Mouse (Mus musculus) spleen, postnatal 0 days (tissue): ENCODE measurements around the gene Psmb4. TPM values are rescaled to one million over a fixed set of nuclear protein-coding genes. Genes with fewer than 3 reads are reported as not detected.

Experiments used
- polyA plus RNA-seq: library from polyadenylated mRNA; unstranded; fragments of >200 nt; fragmentation: Nextera tagmentation; extraction: Ambion mirVana; gene quantifications from 2 replicates; pipeline ENCODE4 v1.2.1, GENCODE M21; 2015

The Psmb4 gene
- 256 TPM in 2 replicates for polyA plus RNA-seq

DNA sequence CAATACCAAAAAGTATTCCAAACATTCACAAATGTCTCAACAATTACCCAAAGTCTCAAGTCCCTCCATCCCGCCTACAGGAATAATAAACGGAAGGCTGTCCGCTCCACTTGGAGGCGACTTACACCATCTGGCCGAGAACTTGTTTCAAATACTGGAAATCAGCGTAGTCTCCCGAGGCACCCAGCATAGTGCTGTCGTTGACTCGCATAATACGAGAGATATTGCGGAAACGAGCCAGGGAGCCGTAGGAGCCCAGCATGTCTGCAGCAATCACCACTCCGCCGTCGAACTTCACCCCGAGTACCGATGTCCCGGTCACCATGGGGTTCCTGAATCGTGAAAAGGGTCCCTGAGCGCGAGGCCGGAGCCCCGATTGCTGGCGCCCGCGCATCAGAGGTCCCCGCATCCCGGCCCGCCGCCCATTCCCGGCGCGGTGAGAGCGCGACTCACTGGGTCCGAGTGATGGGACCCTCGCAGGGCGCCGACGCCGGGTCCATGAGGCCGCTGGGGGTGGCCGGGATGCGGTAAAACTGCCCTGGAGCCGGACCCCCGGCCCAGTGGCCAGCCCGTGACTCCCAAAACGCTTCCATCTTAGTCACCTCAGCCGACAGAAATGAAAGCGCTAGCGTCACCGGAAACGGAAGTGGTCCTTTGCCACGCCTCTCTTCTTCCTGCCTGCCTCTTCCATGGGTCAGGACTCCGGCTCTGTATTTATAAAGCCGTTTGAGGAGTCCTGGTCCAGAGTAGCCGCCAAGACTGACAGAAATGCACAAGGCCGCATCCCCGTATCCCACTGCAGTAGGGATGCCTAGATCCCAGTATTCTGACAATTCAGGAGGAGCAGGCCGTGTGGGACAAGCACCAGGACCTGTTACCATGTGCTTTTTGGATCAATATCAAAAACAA lies at the start of gene Psmb4:
Gene Psmb4, minus strand, starts transcription at position 646 of the 909 bp plus-strand sequence.

GRCm38 (mm10) chr3:94932809-94933564 lies 46.2 kb upstream of the Psmb4 start, which contains the start of gene Selenbp1:
TSS of gene Selenbp1 (plus strand) at chr3:94933056.

DNA sequence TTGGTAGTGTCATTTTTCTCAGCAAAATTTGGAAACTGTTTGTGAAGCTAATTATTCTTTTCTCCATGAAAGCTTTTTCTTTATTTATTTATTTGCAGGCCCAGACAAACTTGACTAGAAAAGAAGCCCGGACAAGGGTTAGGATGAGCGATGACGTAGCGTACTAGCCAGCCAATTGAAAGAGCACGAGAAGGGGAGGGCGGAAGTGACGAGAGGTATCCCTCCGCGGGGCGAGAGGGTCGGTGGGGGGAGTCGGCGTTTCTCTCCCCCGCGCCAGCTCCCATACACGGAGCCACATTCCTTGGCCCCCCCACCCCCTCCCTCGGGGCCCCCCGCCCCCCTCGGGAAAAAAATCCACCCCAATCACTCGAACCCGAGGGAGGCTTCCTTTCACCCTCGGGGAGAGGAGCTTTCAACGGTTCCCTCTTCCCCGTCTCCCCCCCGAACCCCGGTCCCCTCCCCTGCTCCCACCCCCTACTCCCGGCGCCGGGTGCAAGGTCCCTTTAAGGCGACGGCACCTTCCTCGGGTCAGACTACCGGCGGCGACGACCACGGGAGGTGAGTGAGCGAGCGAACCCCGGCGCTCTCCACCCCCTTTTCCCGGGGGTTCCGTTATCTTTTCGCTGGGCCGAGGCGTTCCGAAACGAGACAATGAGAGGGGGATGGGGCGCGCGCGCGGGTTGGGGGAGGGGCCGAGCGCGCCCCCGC lies 49.4 kb downstream of the Psmb4 start, which contains the start of gene Pogz:
Gene Pogz, plus strand, starts transcription at position 385 of the 708 bp plus-strand sequence.

Other genes with a start within 250 kb of the Psmb4 start
- not detected in 2 replicates for gene Gm10972, start 243.8 kb downstream of the Psmb4 start, polyA plus RNA-seq
- gene Tuft1, start 228.1 kb downstream of the Psmb4 start, polyA plus RNA-seq: 2.7 and 3.2 TPM in 2 replicates
- 1.6 and 1.8 TPM in 2 replicates for gene Selenbp2, start 193.4 kb downstream of the Psmb4 start, polyA plus RNA-seq
- gene Cgn, start 100.5 kb downstream of the Psmb4 start, polyA plus RNA-seq: 1.9 and 2.2 TPM in 2 replicates
- 6.2 TPM in 2 replicates for gene Pogz, start 49.4 kb downstream of the Psmb4 start, polyA plus RNA-seq
- gene Selenbp1, start 46.1 kb upstream of the Psmb4 start, polyA plus RNA-seq: 88.8 and 90.4 TPM in 2 replicates
- gene Rfx5, start 67.1 kb upstream of the Psmb4 start, polyA plus RNA-seq: 2.4 and 3.7 TPM in 2 replicates
- gene Pi4kb, start 87.8 kb upstream of the Psmb4 start, polyA plus RNA-seq: 9.8 and 9.9 TPM in 2 replicates
- 9.0 and 9.9 TPM in 2 replicates for gene Zfp687, start 128.5 kb upstream of the Psmb4 start, polyA plus RNA-seq
- gene Psmd4, start 155.7 kb upstream of the Psmb4 start, polyA plus RNA-seq: 183 and 187 TPM in 2 replicates
- 13.8 and 15.1 TPM in 2 replicates for gene Pip5k1a, start 220.0 kb upstream of the Psmb4 start, polyA plus RNA-seq
- 49.8 and 56.7 TPM in 2 replicates for gene Vps72, start 224.1 kb upstream of the Psmb4 start, polyA plus RNA-seq
- 1.3 and 2.1 TPM in 2 replicates for gene Tmod4, start 237.5 kb upstream of the Psmb4 start, polyA plus RNA-seq
- gene Scnm1, start 247.1 kb upstream of the Psmb4 start, polyA plus RNA-seq: 42.9 and 44.7 TPM in 2 replicates
- gene Lysmd1, start 247.1 kb upstream of the Psmb4 start, polyA plus RNA-seq: 7.0 and 9.5 TPM in 2 replicates